Mouse (Mus musculus): ENCODE results near the gene Spata25. TPM values are rescaled to one million over a fixed set of nuclear protein-coding genes. Genes with fewer than 3 reads are reported as not detected.

Gene Spata25
- polyA plus RNA-seq, 1 experiment, result 0.25 TPM

GRCm38 (mm10) chr2:164784869-164785420 lies 43.4 kb downstream of the Spata25 start:
- H3K27me3 ChIP-seq (ENCODE audit: control insufficient read depth, insufficient read depth, low read length), result no peaks in the 10 kb centered on the region
- DNase-seq, result no peak
- H3K27ac ChIP-seq (ENCODE audit: insufficient read depth, low read length), result no peak overlapping the region
- 4% methylated on average over 7 of the region's 7 CpGs for WGBS
- H3K4me1 ChIP-seq (ENCODE audit: control insufficient read depth, insufficient read depth, low read length), result peaks cover 8% of the 10 kb centered on the region
- no peak for TF ChIP-seq CTCF (IDR thresholded peaks at IDR 0.05; ENCODE audit: borderline replicate concordance, insufficient read depth, low read depth, low read length)
- TF ChIP-seq POLR2A (IDR thresholded peaks at IDR 0.05; ENCODE audit: borderline replicate concordance, insufficient read depth, low read length), result no peak
- peak overlapping the region; percentile 61 for H3K4me3 ChIP-seq (replicated peaks; ENCODE audit: insufficient read depth, low read depth, low read length)

- 79% methylated on average over 7 of the region's 7 CpGs for WGBS
- TF ChIP-seq CTCF (IDR thresholded peaks at IDR 0.05; ENCODE audit: borderline replicate concordance, insufficient read depth, low read depth, low read length) (no peak), POLR2A (IDR thresholded peaks at IDR 0.05; ENCODE audit: borderline replicate concordance, insufficient read depth, low read length) (no peak)
- Histone ChIP-seq H3K4me3 (replicated peaks; ENCODE audit: insufficient read depth, low read depth, low read length) (no peak overlapping the region), H3K27ac (ENCODE audit: insufficient read depth, low read length) (no peak overlapping the region), H3K4me1 (ENCODE audit: control insufficient read depth, insufficient read depth, low read length) (peaks cover 9% of the 10 kb centered on the region), H3K27me3 (ENCODE audit: control insufficient read depth, insufficient read depth, low read length) (no peaks in the 10 kb centered on the region)
- DNase-seq, result no peak
Observed at GRCm38 (mm10) chr2:164783926-164784581, 44.3 kb downstream of the Spata25 start.

- WGBS, result 43% methylated on average over 4 of the region's 4 CpGs
- no peaks in the 10 kb centered on the region for H3K27me3 ChIP-seq (ENCODE audit: control insufficient read depth, insufficient read depth, low read length)
- peaks cover 10% of the 10 kb centered on the region for H3K4me1 ChIP-seq (ENCODE audit: control insufficient read depth, insufficient read depth, low read length)
- no peak overlapping the region for H3K27ac ChIP-seq (ENCODE audit: insufficient read depth, low read length)
- no peak for TF ChIP-seq CTCF (IDR thresholded peaks at IDR 0.05; ENCODE audit: borderline replicate concordance, insufficient read depth, low read depth, low read length)
- no peak for TF ChIP-seq POLR2A (IDR thresholded peaks at IDR 0.05; ENCODE audit: borderline replicate concordance, insufficient read depth, low read length)
- no peak for DNase-seq
- H3K4me3 ChIP-seq (replicated peaks; ENCODE audit: insufficient read depth, low read depth, low read length), result no peak overlapping the region
Observed at GRCm38 (mm10) chr2:164781876-164782275, 46.5 kb downstream of the Spata25 start.

GRCm38 (mm10) chr2:164779481-164780086 lies 48.8 kb downstream of the Spata25 start, which contains the start of gene Tnnc2:
Gene Tnnc2 (minus strand): TSS chr2:164779967.
- H3K27me3 ChIP-seq (ENCODE audit: control insufficient read depth, insufficient read depth, low read length), result no peaks in the 10 kb centered on the region
- peaks cover 10% of the 10 kb centered on the region for H3K4me1 ChIP-seq (ENCODE audit: control insufficient read depth, insufficient read depth, low read length)
- H3K4me3 ChIP-seq (replicated peaks; ENCODE audit: insufficient read depth, low read depth, low read length), result no peak within 1 kb of the TSS
- TF ChIP-seq POLR2A (IDR thresholded peaks at IDR 0.05; ENCODE audit: borderline replicate concordance, insufficient read depth, low read length) (no peak), CTCF (IDR thresholded peaks at IDR 0.05; ENCODE audit: borderline replicate concordance, insufficient read depth, low read depth, low read length) (no peak)
- no peak for DNase-seq
- WGBS, result 75% methylated on average over 8 of the region's 8 CpGs
- no peak within 1 kb of the TSS for H3K27ac ChIP-seq (ENCODE audit: insufficient read depth, low read length)

- WGBS, result 12% methylated on average over 7 of the region's 7 CpGs
- peaks cover 10% of the 10 kb centered on the region for H3K4me1 ChIP-seq (ENCODE audit: control insufficient read depth, insufficient read depth, low read length)
- no peak for TF ChIP-seq CTCF (IDR thresholded peaks at IDR 0.05; ENCODE audit: borderline replicate concordance, insufficient read depth, low read depth, low read length)
- TF ChIP-seq POLR2A (IDR thresholded peaks at IDR 0.05; ENCODE audit: borderline replicate concordance, insufficient read depth, low read length), result no peak
- no peak overlapping the region for H3K27ac ChIP-seq (ENCODE audit: insufficient read depth, low read length)
- no peaks in the 10 kb centered on the region for H3K27me3 ChIP-seq (ENCODE audit: control insufficient read depth, insufficient read depth, low read length)
- peak in 1 of 2 experiments; percentile 55 for DNase-seq
- no peak overlapping the region for H3K4me3 ChIP-seq (replicated peaks; ENCODE audit: insufficient read depth, low read depth, low read length)
Observed at GRCm38 (mm10) chr2:164778809-164779208, 49.5 kb downstream of the Spata25 start.

- DNase-seq, result no peak
- WGBS, result 93% methylated on average over 11 of the region's 11 CpGs
- H3K4me1 ChIP-seq (ENCODE audit: control insufficient read depth, insufficient read depth, low read length), result peaks cover 10% of the 10 kb centered on the region
- H3K27ac ChIP-seq (ENCODE audit: insufficient read depth, low read length), result no peak overlapping the region
- H3K4me3 ChIP-seq (replicated peaks; ENCODE audit: insufficient read depth, low read depth, low read length), result no peak overlapping the region
- H3K27me3 ChIP-seq (ENCODE audit: control insufficient read depth, insufficient read depth, low read length), result no peaks in the 10 kb centered on the region
- TF ChIP-seq CTCF (IDR thresholded peaks at IDR 0.05; ENCODE audit: borderline replicate concordance, insufficient read depth, low read depth, low read length), result no peak
- no peak for TF ChIP-seq POLR2A (IDR thresholded peaks at IDR 0.05; ENCODE audit: borderline replicate concordance, insufficient read depth, low read length)
Observed at GRCm38 (mm10) chr2:164778015-164778287, 50.4 kb downstream of the Spata25 start.

- TF ChIP-seq CTCF (IDR thresholded peaks at IDR 0.05; ENCODE audit: borderline replicate concordance, insufficient read depth, low read depth, low read length) (no peak), POLR2A (IDR thresholded peaks at IDR 0.05; ENCODE audit: borderline replicate concordance, insufficient read depth, low read length) (no peak)
- Histone ChIP-seq H3K4me3 (replicated peaks; ENCODE audit: insufficient read depth, low read depth, low read length) (no peak overlapping the region), H3K27me3 (ENCODE audit: control insufficient read depth, insufficient read depth, low read length) (no peaks in the 10 kb centered on the region), H3K27ac (ENCODE audit: insufficient read depth, low read length) (no peak overlapping the region), H3K4me1 (ENCODE audit: control insufficient read depth, insufficient read depth, low read length) (peaks cover 10% of the 10 kb centered on the region)
- no peak for DNase-seq
- WGBS, result 80% methylated on average over 30 of the region's 30 CpGs
Observed at GRCm38 (mm10) chr2:164777246-164778014, 50.9 kb downstream of the Spata25 start.

All from cerebellum, adult 2 months (tissue).